Mouse (Mus musculus): ENCODE results near the gene Olfr765.
"Not testable (repeated sequence)": the region's sequence is repeated elsewhere in the genome, so short reads cannot be mapped to it uniquely, and the experiment has no call there.

Olfr765 gene

DNA sequence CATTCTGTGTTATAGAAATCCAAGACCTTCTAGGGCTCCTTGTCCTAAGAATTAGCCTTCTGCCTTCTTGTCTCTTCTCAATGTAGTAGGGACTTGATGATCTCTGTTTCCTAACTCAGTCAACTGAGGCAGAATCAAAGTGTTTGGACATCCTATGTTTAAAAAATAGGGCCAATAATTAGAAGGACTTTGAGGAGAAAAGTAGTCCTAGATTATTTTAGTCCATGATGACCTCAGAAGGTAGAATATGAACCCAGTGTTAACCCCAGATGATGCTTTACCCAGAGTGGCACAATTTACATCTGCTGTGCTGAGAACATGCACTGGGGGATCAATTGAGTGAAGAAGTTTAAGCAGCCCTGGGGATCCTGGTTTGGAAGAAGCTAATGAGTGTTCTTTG is at the start of gene Olfr765:
Gene Olfr765 (minus strand): TSS at position 101 of the 400 bp plus-strand sequence.
- not testable (repeated sequence) for DNase-seq (ENCODE audit: low spot score)

DNA sequence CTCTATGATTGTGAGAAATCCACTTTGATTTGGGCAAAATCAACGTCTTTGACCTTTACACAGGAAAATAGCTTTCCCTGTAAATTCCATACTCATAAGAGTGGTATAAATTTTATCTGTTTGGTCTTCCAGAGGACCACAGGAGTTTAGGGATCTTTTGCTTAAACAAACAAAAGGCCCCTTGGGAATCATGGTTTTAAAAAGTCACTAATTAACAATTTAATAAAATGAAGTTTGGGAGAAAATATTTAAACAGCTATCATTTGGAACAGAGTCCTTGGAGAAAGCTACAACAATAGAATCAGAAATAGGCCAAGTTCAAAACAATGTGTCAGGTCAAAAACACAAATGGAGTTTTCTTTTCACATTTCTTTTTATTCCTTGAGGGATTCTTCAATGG is 49.5 kb upstream of the Olfr765 start, which contains the start of gene Olfr768:
Gene Olfr768 (minus strand): TSS at position 101 of the 400 bp plus-strand sequence.
- DNase-seq (ENCODE audit: low spot score), result no peak

DNA sequence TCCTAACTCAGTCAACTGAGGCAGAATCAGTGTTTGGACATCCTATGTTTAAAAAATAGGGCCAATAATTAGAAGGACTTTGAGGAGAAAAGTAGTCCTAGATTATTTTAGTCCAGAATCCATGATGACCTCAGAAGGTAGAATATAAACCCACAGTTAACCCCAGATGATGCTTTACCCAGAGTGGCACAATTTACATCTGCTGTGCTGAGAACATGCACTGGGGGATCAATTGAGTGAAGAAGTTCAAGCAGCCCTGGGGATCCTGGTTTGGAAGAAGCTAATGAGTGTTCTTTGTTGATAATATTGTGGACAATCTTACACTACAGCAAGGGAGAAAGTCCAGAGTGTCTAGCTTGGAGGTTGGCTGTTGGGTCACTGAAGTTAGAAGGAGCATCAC is 33.0 kb upstream of the Olfr765 start, which contains the start of gene Olfr767:
Gene Olfr767 (minus strand): TSS at position 101 of the 400 bp plus-strand sequence.
- not testable (repeated sequence) for DNase-seq (ENCODE audit: low spot score)

GRCm38 (mm10) chr10:129068877-129069276 is 19.1 kb upstream of the Olfr765 start, which contains the start of gene Olfr766-ps1:
TSS of gene Olfr766-ps1 (minus strand) at chr10:129068977.
- DNase-seq (ENCODE audit: low spot score), result no peak

DNA sequence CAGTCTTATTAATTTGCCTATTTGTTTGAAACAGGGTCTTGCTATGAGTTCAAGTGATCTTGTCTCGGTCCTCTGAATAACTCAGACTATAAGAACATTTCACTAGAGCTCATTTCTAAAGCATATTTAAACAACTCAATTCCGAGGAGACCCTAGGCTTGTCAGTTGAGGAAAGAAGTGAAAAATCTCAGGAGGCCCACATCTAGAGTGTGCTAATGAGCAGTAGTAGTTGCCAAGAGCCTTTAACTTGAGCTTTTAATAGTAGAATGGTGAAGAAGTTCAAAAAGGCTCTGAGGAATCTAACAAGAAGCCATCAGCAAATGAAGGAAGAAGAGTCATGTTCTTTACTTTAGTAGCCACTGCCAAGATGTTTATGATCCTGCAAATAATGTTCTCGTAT is 10.0 kb downstream of the Olfr765 start, which contains the start of gene Olfr764-ps1:
Gene Olfr764-ps1 (minus strand): TSS at position 101 of the 400 bp plus-strand sequence.
- no peak for DNase-seq (ENCODE audit: low spot score)

GRCm38 (mm10) chr10:129028343-129028742 is 21.5 kb downstream of the Olfr765 start:
- DNase-seq (ENCODE audit: low spot score), result no peak

DNA sequence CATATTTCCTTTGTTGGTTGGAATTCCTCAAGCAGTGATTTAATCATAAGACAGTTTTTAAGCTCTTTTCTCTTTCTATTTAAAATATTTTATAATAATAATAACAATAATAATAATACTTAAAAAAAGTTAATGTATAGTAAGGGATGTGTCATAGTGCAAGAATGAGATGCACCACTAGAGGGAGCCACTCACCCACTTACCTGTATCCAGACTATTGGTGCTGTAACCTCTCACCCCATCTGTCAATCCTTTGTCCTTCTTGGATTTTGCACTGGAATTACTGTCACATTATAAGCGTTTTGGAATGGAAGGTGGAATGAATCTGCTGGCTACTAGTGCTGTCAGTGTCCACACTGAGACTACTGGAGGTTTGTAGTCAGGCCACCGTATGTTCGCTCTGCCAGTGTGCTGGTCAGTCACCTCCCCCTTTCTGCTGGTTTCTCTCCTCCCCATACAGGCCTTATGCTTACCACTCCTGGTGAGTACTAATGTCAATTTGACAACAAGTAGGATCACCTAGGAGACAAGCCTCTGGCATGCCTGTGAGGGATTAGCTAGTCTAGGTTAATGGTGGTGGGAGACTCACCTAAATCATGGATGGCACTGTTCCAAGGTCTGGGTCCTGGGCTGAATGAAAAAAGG is 23.7 kb downstream of the Olfr765 start:
- DNase-seq (ENCODE audit: low spot score), result no peak

- no peak for DNase-seq (ENCODE audit: low spot score)
Observed at GRCm38 (mm10) chr10:129023319-129023718, 26.5 kb downstream of the Olfr765 start.

DNA sequence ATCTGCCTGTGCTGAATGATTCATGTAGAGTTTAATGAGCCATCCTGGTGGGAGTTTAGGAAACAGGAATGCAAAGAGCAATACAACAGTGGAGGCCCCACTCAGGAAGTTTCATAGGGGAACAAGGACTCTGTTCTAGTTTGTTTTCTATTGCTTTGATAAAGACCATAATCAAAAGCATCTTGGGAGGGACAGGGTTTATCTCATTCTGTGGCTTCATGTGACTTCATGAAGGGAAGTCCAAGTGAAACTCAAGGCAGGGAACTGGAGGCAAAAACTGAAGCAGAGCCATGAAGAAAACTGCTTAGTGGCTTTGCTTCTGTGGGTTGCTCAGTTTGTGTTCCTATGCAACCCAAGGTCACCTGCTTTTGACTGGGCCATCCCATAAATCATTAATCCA is 35.3 kb downstream of the Olfr765 start:
- no peak for DNase-seq (ENCODE audit: low spot score)

GRCm38 (mm10) chr10:129011511-129011910 is 38.3 kb downstream of the Olfr765 start:
- DNase-seq (ENCODE audit: low spot score), result not testable (repeated sequence)

GRCm38 (mm10) chr10:129010288-129010841 is 39.4 kb downstream of the Olfr765 start, which contains the start of gene Olfr763:
TSS of gene Olfr763 (plus strand) at chr10:129010791.
- DNase-seq (ENCODE audit: low spot score), result no peak

- no peak for DNase-seq (ENCODE audit: low spot score)
Observed at GRCm38 (mm10) chr10:129004032-129004920, 45.5 kb downstream of the Olfr765 start.

DNA sequence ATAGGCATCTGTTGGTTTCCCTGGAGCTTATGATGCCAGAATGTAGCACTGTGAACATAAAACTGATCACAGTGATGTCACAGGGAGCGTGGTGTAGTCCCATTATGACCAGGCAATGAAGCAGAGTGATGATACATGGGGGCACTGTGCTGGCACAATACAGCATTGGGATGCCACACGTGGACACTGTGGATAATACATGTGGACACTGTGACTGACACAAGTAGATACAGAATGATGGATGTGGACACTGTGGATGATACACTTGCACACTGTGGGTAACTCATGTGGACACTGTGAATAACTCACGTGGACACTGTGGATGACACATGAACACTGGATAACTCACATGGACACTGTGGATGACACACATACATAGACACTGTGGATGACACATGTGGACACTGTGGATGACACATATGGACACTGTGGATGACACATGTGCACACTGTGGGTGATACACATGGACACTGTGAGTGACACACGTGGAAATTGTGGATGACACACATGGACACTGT is 53.2 kb downstream of the Olfr765 start:
- DNase-seq (ENCODE audit: low spot score), result no peak

DNA sequence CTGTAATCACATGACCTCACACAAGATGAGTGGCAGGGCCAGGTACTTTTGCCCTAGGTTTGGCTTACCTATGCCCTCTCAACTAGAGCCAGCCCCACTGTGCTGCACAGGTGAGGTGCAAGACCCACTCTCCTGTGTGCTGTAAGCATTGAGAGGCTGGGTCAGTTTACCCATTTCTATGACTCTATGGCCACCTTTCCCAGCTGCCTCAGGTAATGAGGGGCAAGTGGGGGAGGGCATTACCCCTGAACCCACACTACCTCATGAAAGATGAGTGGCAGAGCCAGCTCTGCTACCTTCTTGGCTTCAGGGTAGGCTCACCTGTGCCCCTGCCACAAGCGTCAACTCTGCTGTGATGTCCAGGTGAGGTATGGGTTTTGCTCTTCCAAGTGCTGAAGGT is 54.0 kb downstream of the Olfr765 start:
- no peak for DNase-seq (ENCODE audit: low spot score)

Data from ovary, postnatal 10 days (tissue).